Mouse (Mus musculus): Measurements from ENCODE around the gene Des. TPM values are rescaled to one million over a fixed set of nuclear protein-coding genes. Genes with fewer than 3 reads are reported as not detected.
A peak's percentile ranks its signal among the peaks of the same experiment; 100 is the strongest.

Des gene
- polyA plus RNA-seq, 1 experiment from 2014 or later, result 1.5 TPM

GRCm38 (mm10) chr1:75379196-75379595 is 19.1 kb downstream of the Des start:
- H3K9ac ChIP-seq, result no peak overlapping the region
- no peak overlapping the region for H3K27ac ChIP-seq
- H3K9me3 ChIP-seq, result no peaks in the 10 kb centered on the region
- 58% methylated on average over 2 of the region's 2 CpGs for WGBS
- no peak for ATAC-seq (replicated peaks)
- H3K4me3 ChIP-seq, result no peak overlapping the region
- no peak overlapping the region for H3K4me2 ChIP-seq
- H3K4me1 ChIP-seq, result peaks cover 40% of the 10 kb centered on the region
- H3K27me3 ChIP-seq (replicated peaks), result peaks cover 22% of the 10 kb centered on the region
- H3K36me3 ChIP-seq (replicated peaks), result no peaks in the 10 kb centered on the region

- peaks cover 42% of the 10 kb centered on the region for H3K4me1 ChIP-seq
- no peak overlapping the region for H3K4me2 ChIP-seq
- no peak for ATAC-seq (replicated peaks)
- no peak overlapping the region for H3K9ac ChIP-seq
- H3K4me3 ChIP-seq, result no peak overlapping the region
- H3K27ac ChIP-seq, result no peak overlapping the region
- 70% methylated on average over 8 of the region's 8 CpGs for WGBS
- H3K9me3 ChIP-seq, result no peaks in the 10 kb centered on the region
- H3K36me3 ChIP-seq (replicated peaks), result no peaks in the 10 kb centered on the region
- peaks cover 17% of the 10 kb centered on the region for H3K27me3 ChIP-seq (replicated peaks)
These were observed 19.8 kb downstream of the Des start for GRCm38 (mm10) chr1:75379931-75380330.

- Histone ChIP-seq H3K4me1 (peaks cover 43% of the 10 kb centered on the region), H3K9me3 (no peaks in the 10 kb centered on the region), H3K27me3 (replicated peaks) (peaks cover 11% of the 10 kb centered on the region; the same call in 1 of the 2 replicates), H3K4me2 (peak overlapping the region; percentile 94; the same call in 1 of the 2 replicates), H3K9ac (no peak overlapping the region), H3K4me3 (no peak overlapping the region), H3K27ac (no peak overlapping the region), H3K36me3 (replicated peaks) (no peaks in the 10 kb centered on the region)
- 45% methylated on average over 2 of the region's 2 CpGs for WGBS
- ATAC-seq (replicated peaks), result no peak
These were observed 20.8 kb downstream of the Des start for GRCm38 (mm10) chr1:75380951-75381350.

- H3K27ac ChIP-seq, result peak overlapping the region; percentile 83
- peaks cover 12% of the 10 kb centered on the region for H3K27me3 ChIP-seq (replicated peaks)
- H3K4me1 ChIP-seq, result peaks cover 51% of the 10 kb centered on the region
- peak overlapping the region; percentile 71 for H3K4me3 ChIP-seq
- whole genome bisulfite sequencing, result 2% methylated on average over 52 of the region's 60 CpGs
- peak overlapping the region; percentile 94 for H3K4me2 ChIP-seq
- H3K9me3 ChIP-seq, result no peaks in the 10 kb centered on the region
- H3K36me3 ChIP-seq (replicated peaks), result no peaks in the 10 kb centered on the region
- peak; percentile 66 for ATAC-seq (replicated peaks)
- H3K9ac ChIP-seq, result peak overlapping the region; percentile 85
These were observed 21.6 kb downstream of the Des start for GRCm38 (mm10) chr1:75381482-75382355.

GRCm38 (mm10) chr1:75382356-75383071 is 22.4 kb downstream of the Des start:
- WGBS, result under 1% methylated on average over 27 of the region's 28 CpGs
- H3K9me3 ChIP-seq, result no peaks in the 10 kb centered on the region
- peaks cover 59% of the 10 kb centered on the region for H3K4me1 ChIP-seq
- peak overlapping the region; percentile 94 for H3K4me2 ChIP-seq
- H3K4me3 ChIP-seq, result peak overlapping the region; percentile 71
- H3K9ac ChIP-seq, result peak overlapping the region; percentile 85
- H3K36me3 ChIP-seq (replicated peaks), result no peaks in the 10 kb centered on the region
- peak; percentile 21 for ATAC-seq (replicated peaks)
- peaks cover 14% of the 10 kb centered on the region for H3K27me3 ChIP-seq (replicated peaks)
- peak overlapping the region; percentile 83 for H3K27ac ChIP-seq

- Histone ChIP-seq H3K4me2 (peak overlapping the region; percentile 37; the same call in 1 of the 2 replicates), H3K4me1 (peaks cover 75% of the 10 kb centered on the region), H3K9me3 (no peaks in the 10 kb centered on the region), H3K9ac (no peak overlapping the region), H3K27ac (no peak overlapping the region), H3K4me3 (no peak overlapping the region), H3K36me3 (replicated peaks) (no peaks in the 10 kb centered on the region), H3K27me3 (replicated peaks) (peaks cover 31% of the 10 kb centered on the region)
- WGBS, result 84% methylated on average over 27 of the region's 27 CpGs
- no peak for ATAC-seq (replicated peaks)
These were observed 24.5 kb downstream of the Des start for GRCm38 (mm10) chr1:75384470-75385141.

- Histone ChIP-seq H3K9ac (no peak overlapping the region), H3K4me3 (peak overlapping the region; percentile 12; the same call in 1 of the 2 replicates), H3K27me3 (replicated peaks) (peaks cover 33% of the 10 kb centered on the region), H3K9me3 (no peaks in the 10 kb centered on the region), H3K4me1 (peaks cover 75% of the 10 kb centered on the region), H3K27ac (no peak overlapping the region), H3K36me3 (replicated peaks) (no peaks in the 10 kb centered on the region), H3K4me2 (peak overlapping the region; percentile 37)
- 68% methylated on average over 20 of the region's 20 CpGs for WGBS
- no peak for ATAC-seq (replicated peaks)
These were observed 25.1 kb downstream of the Des start for GRCm38 (mm10) chr1:75385142-75385730.

GRCm38 (mm10) chr1:75386149-75386548 is 26.0 kb downstream of the Des start:
- peaks cover 33% of the 10 kb centered on the region for H3K27me3 ChIP-seq (replicated peaks)

GRCm38 (mm10) chr1:75387469-75387928 is 27.4 kb downstream of the Des start:
- peak overlapping the region; percentile 41; the same call in 1 of the 2 replicates for H3K4me2 ChIP-seq
- H3K27me3 ChIP-seq (replicated peaks), result peaks cover 33% of the 10 kb centered on the region
- H3K27ac ChIP-seq, result no peak overlapping the region
- peaks cover 3% of the 10 kb centered on the region; the same call in 1 of the 2 replicates for H3K36me3 ChIP-seq (replicated peaks)
- H3K4me3 ChIP-seq, result peak overlapping the region; percentile 20
- 15% methylated on average over 7 of the region's 7 CpGs for WGBS
- ATAC-seq (replicated peaks), result no peak
- no peaks in the 10 kb centered on the region for H3K9me3 ChIP-seq
- H3K4me1 ChIP-seq, result peaks cover 64% of the 10 kb centered on the region
- H3K9ac ChIP-seq, result no peak overlapping the region

More at GRCm38 (mm10) chr1:75386149-75386548, 26.0 kb downstream of the Des start:
- no peaks in the 10 kb centered on the region for H3K36me3 ChIP-seq (replicated peaks)
- H3K4me1 ChIP-seq, result peaks cover 72% of the 10 kb centered on the region
- H3K27ac ChIP-seq, result no peak overlapping the region
- no peaks in the 10 kb centered on the region for H3K9me3 ChIP-seq
- H3K4me2 ChIP-seq, result peak overlapping the region; percentile 37
- no peak overlapping the region; the same call in 1 of the 2 replicates for H3K4me3 ChIP-seq
- peak overlapping the region; percentile 10; the same call in 1 of the 2 replicates for H3K9ac ChIP-seq
- 34% methylated on average over 4 of the region's 4 CpGs for WGBS
- ATAC-seq (replicated peaks), result 0 out of 2 replicates have a peak, but pooled peaks have one; percentile 10

- Histone ChIP-seq H3K4me1 (peaks cover 60% of the 10 kb centered on the region), H3K4me2 (peak overlapping the region; percentile 41), H3K4me3 (peak overlapping the region; percentile 20), H3K27me3 (replicated peaks) (peaks cover 33% of the 10 kb centered on the region), H3K36me3 (replicated peaks) (peaks cover 3% of the 10 kb centered on the region; the same call in 1 of the 2 replicates), H3K9me3 (no peaks in the 10 kb centered on the region), H3K9ac (peak overlapping the region; percentile 10; the same call in 1 of the 2 replicates), H3K27ac (no peak overlapping the region)
- ATAC-seq (replicated peaks), result no peak
- WGBS, result 4% methylated on average over 94 of the region's 94 CpGs
These were observed 28.1 kb downstream of the Des start for GRCm38 (mm10) chr1:75387929-75388897.
